Mouse (Mus musculus) adrenal gland, postnatal 36 days (tissue): ENCODE data around the gene Arpp21. TPM values are rescaled to one million over a fixed set of nuclear protein-coding genes. Genes with fewer than 3 reads are reported as not detected.
A peak's percentile ranks its signal among the peaks of the same experiment; 100 is the strongest.

ENCODE experiments used
- DNase-seq, 2 experiments: peaks; one replicate each; pipeline ENCODE4 v3.0.0; 2021; ENCODE audit warnings: mixed read lengths in 1 of 2
- long read RNA-seq, 2 experiments: library from polyadenylated mRNA; stranded (forward); transcript quantifications; one replicate each; pipeline ENCODE4 v2.0.0; 2021; ENCODE audit warnings: borderline sequencing depth in 2 of 2
- total RNA-seq, 2 experiments: library from RNA; stranded (reverse); gene quantifications; 2 replicates each; pipeline ENCODE4 v1.2.3; 2021

Arpp21 gene
- under 1 TPM in 1 of 2 experiments, not detected in 1; 0.53 TPM for total RNA-seq
- long read RNA-seq, experiment 1 = 0 reads
- long read RNA-seq, experiment 2 = 0 reads

GRCm38 (mm10) chr9:112235696-112236397 is at the start of gene Arpp21:
Gene Arpp21, minus strand, starts transcription at chr9:112235938.
- no peak for DNase-seq

- DNase-seq = no peak
These were observed 36.8 kb upstream of the Arpp21 start for GRCm38 (mm10) chr9:112272426-112272969.

- DNase-seq = no peak
These were observed 29.4 kb upstream of the Arpp21 start for GRCm38 (mm10) chr9:112264982-112265641.

GRCm38 (mm10) chr9:112261986-112262901 is 26.5 kb upstream of the Arpp21 start:
- no peak for DNase-seq

GRCm38 (mm10) chr9:112261556-112261955 is 25.8 kb upstream of the Arpp21 start:
- DNase-seq = no peak

GRCm38 (mm10) chr9:112260696-112261095 is 25.0 kb upstream of the Arpp21 start:
- DNase-seq = no peak

GRCm38 (mm10) chr9:112258560-112258959 is 22.8 kb upstream of the Arpp21 start:
- DNase-seq = no peak

GRCm38 (mm10) chr9:112255971-112256370 is 20.2 kb upstream of the Arpp21 start:
- DNase-seq = no peak

GRCm38 (mm10) chr9:112253730-112254129 is 18.0 kb upstream of the Arpp21 start:
- DNase-seq = no peak

GRCm38 (mm10) chr9:112251857-112252256 is 16.1 kb upstream of the Arpp21 start:
- DNase-seq = no peak

GRCm38 (mm10) chr9:112251339-112251738 is 15.6 kb upstream of the Arpp21 start:
- DNase-seq = no peak

GRCm38 (mm10) chr9:112249753-112250152 is 14.0 kb upstream of the Arpp21 start:
- no peak for DNase-seq

- DNase-seq = no peak
These were observed 11.4 kb upstream of the Arpp21 start for GRCm38 (mm10) chr9:112247183-112247582.

GRCm38 (mm10) chr9:112238168-112238567 is 2.4 kb upstream of the Arpp21 start:
- no peak for DNase-seq

- DNase-seq = no peak
These were observed 813 bp upstream of the Arpp21 start for GRCm38 (mm10) chr9:112236551-112236950.

GRCm38 (mm10) chr9:112235041-112235695 is 570 bp downstream of the Arpp21 start:
- DNase-seq = peak; percentile 60 to 63

GRCm38 (mm10) chr9:112234505-112235024 is 1.2 kb downstream of the Arpp21 start:
- peak in 1 of 2 experiments; percentile 3 for DNase-seq

GRCm38 (mm10) chr9:112233822-112234504 is 1.8 kb downstream of the Arpp21 start:
- no peak for DNase-seq

GRCm38 (mm10) chr9:112233378-112233777 is 2.4 kb downstream of the Arpp21 start:
- no peak for DNase-seq

GRCm38 (mm10) chr9:112231935-112232575 is 3.7 kb downstream of the Arpp21 start:
- DNase-seq = no peak
